Mouse (Mus musculus) right cerebral cortex, postnatal 14 days (tissue): ENCODE data around the gene Isyna1.

Experiments
- DNase-seq: peaks from one replicate; pipeline ENCODE4 v3.0.0; 2022

Isyna1 gene

GRCm38 (mm10) chr8:70593961-70594609, at the start of gene Isyna1:
Isyna1 (plus strand) TSS chr8:70594373.
- DNase-seq: peak; percentile 69

GRCm38 (mm10) chr8:70546412-70546811, 47.8 kb upstream of the Isyna1 start:
- no peak for DNase-seq

DNA sequence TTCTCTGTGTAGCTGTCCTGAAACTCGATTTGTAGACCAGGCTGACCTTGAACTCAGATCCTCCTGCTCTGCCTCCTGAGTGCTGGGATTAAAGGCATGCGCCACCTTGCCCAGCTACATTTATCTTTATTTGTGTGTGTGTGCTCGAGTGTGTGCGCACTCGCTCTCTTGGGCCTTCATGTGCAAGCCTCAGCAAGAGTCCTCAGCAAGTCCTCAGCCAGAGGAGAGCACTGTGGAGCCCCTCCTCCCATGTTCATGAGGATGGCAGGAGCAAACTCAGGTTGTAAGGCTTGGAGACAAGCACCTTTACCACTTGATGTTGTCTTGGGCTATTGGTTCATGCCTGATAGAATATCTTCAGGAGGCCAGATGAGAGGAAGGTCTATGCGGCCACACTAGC, 46.4 kb upstream of the Isyna1 start:
- no peak for DNase-seq

GRCm38 (mm10) chr8:70549412-70550184, 44.6 kb upstream of the Isyna1 start:
- DNase-seq: no peak

DNA sequence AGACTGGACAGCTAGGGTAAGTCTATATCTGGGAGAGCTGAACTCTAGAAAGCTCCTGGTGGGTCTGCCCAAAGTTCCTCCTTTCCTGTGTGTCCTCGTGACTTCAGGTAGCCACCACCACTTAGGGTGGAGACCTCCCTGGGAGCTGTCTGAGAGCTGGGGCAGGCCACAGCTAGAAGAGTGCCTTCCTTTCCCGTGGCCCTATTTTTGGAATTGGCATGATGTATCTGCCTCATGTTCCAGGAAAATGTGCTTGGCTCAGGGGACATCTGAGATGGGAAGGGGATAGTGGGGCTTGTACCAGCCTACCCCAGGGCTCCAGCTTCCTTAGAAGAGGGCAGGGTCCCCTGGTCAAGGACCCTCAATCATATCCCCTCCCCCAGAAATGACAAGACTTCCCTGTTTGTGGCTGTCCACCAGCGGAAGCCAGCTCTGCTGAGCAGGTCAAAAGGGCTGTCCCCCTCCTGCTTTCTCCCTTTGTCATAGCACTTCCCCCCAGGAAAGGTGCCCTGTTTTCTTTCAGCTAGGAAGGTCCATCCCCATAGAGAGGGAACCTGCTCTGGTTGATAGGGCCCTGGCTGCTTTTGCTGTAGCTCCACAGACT, 42.5 kb upstream of the Isyna1 start:
- DNase-seq: no peak

DNA sequence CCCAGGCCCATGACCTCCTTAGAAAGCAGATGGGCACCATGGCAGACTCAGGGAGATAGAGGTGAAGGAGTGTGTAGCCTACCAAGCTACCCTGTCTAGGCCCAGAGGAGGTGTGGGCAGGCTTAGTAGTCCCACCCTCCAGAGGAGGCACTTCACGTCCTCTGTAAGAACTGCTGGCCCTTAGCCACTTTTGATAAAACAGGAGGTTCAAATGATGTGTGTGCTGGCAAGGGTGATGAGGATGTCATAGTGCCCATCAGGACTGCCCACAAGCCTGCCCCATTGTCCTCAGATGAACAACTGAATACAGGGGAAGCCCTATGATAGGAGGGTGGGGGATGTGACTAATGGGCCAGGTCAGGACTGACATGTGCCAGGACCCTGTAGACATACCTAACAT, 41.3 kb upstream of the Isyna1 start:
- DNase-seq: no peak

DNA sequence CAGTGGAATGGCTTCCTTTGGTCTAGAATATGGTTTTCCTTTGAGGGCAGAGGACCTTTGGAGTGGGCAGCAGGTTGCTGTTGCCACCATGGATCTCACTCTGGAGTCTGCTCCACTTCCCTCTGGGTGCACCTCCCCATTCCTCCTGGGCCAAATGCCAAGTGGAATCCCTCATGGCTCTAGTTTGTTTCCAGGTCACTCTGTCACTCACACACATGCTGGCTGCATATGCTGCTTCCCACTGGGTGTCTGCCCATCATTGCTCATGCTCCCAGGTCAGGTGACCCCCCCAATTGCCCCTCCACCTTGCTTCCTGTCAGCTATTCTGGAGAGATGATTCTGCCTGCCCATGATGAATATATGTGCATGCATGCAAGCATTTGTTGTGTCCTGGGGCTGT, 40.4 kb upstream of the Isyna1 start:
- DNase-seq: no peak

DNA sequence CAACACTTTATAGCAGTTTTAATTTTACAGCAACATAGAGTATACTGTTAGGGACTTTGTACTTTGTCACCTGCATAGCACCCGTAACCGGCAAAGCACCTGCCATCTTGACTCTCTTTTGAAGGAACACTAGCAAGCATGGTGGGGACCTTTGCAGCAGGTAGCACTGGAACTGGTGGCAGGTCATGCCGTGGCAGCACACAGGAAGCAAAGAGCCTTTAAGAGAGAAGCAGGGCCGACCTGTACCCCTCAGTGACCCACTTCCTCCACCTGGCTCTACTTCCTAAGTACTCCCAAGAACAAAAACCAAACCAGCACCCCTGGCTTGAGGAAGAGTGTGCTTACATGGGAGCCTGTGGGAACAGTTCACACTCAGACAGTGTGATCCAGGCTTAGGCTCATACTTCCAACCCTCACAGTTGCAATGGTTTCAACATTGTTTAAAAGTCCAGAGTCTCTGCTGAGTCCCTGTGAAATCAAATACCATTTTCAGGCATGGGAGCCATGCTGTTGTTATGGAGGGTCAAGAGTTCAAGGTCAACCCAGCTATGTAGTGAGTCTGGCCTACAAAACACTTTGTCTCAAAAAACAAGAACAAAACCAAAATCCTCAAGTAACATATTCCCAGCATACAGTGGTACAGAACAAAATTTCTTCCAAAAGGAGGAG, 39.0 kb upstream of the Isyna1 start:
- no peak for DNase-seq

GRCm38 (mm10) chr8:70558334-70558733, 35.8 kb upstream of the Isyna1 start:
- DNase-seq: no peak

GRCm38 (mm10) chr8:70558983-70559382, 35.2 kb upstream of the Isyna1 start:
- no peak for DNase-seq

DNA sequence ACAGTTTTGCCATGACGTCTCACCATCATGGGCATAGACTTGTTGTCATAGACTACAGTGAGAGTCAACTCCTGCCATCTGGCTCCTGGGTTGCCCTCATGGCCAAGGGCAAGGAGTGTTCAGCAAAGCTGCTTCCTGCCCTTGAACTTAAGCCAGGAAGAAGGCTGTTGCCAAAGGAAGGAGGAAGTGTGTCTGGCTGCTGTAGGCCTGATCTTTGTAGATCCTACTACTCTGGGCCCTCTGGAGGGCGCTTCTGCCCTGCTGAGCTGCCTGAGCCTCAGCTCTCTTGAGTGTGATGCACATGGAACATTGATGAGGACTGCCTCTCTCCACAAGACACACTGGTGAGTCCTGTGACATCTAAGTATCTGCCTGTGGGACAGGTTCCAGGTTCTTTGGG, 34.1 kb upstream of the Isyna1 start:
- DNase-seq: peak; percentile 39

GRCm38 (mm10) chr8:70560564-70560963, 33.6 kb upstream of the Isyna1 start:
- no peak for DNase-seq

DNA sequence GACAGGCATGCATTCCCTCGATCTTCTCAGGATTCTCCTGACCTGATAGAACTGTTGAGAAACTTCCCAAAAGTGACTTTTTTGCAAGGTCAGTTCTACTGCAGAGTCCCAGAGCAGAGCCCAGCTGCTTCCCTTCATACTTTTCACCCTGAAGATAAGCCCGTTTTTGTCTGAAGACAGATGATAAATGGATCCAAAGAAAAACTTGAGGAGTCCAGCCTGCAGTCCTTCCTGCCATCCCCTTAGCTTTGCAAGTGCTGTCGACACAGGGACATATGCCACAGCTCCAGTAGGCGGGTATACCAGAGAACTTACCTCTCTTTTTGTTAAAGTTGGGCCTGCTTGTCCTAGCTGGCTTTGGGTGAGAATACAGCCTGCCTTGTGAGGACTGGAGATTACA, 32.8 kb upstream of the Isyna1 start:
- DNase-seq: no peak

GRCm38 (mm10) chr8:70561809-70562535, 32.2 kb upstream of the Isyna1 start:
- DNase-seq: no peak

- no peak for DNase-seq
Observed at GRCm38 (mm10) chr8:70562802-70563201, 31.4 kb upstream of the Isyna1 start.

GRCm38 (mm10) chr8:70563763-70564387, 30.3 kb upstream of the Isyna1 start:
- no peak for DNase-seq

DNA sequence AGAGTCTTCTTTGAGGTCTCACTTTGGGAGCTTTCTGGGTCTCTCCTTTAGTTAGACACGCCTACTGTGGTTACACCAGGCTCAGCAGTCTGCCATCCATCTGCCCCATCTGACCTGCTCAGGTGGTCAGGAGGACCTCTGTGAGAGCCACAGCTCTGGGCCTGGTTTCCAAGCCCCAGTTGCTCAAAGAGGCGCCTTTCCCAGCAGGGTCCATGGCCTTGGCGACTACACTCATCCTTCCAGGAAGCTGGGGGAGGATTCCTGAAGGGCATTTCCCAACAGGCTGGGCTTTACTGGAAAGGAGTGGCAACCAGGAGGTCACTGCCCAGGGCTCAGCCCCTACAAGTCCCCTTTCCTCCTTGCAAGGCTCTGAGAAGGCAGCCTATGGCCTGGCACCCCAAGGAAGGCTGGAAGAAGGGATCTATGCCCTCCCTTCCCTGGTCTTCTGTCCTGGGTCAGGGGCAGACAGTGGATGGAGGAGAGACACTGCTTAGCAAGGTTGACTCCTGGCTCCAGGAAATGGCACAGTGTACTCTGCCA, 29.4 kb upstream of the Isyna1 start:
- no peak for DNase-seq

DNA sequence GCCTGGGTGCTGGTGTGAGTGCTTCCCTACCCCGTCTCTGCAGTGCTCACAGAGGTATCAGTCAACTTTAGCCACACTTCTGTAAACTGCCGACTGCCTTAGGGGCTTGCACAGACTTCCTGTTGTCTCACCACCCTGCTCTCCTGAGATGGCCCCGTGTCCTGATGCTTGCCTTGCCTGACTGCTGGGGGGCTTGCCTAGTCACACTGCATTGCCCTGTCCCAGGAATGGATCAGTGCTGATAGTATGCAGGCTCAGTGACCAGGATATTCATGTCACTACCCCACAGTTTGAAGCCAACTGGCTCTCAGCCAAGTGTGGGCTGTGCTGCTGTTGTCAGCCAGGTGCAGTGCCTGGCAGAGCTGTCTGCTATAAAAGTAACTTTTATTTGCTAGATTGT, 28.6 kb upstream of the Isyna1 start:
- no peak for DNase-seq

DNA sequence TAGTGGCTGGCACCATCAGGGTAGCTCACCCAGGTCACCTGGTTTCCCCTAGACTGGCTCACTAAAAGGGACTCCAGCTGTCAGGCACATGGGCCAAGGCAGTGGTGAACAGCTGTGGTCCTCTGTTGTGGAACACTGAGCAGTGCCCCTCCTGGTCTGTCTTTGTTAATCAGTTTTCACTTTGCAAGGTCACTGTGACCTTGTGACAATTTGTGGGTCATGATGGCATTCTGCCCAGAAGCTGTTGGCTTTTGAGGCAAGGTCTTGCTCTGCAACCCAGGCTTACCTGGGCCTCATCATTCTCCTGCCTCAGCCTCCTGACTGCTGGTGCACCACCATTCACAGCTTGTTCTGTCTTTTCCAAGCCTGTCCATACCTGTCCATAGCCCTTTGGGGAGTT, 23.8 kb upstream of the Isyna1 start:
- DNase-seq: no peak

DNA sequence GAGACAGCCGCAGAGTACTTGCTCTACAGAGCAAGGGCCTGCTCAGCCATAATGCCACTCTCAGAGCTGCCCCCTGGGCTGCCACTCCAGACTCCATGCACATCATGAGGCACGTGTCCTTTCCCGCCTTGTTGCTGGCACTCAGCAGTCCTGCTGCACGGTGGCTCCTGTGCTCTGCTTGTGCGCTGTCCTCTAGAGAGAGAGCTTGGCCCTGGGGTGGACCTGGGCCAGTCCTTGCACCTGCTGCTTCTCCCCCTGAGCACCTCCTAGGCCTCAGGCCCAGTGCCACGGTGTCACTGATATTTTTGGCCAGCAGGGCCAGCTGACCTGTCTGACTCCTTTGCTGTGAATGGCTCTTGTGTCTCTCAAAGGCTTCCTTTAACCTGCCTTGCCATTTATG, 23.2 kb upstream of the Isyna1 start:
- DNase-seq: no peak

DNA sequence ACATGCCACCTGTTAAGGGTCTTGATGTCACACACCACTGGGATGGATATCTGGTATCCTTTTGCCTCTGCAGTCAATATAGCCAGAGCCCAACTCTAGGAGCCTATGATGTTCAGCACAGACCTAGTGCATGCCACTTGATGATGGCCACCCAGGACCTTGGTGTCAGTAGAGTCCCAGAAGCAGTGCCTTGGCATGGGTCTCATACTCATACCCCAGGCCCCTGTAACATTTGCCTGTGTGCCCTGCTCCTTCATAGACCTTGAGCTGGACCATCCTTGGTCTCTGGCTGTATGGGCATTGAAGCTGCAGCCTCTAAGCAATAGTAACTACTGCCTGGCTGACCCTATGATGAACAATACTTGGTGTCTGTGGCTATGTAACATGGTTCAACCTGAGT, 19.9 kb upstream of the Isyna1 start:
- no peak for DNase-seq

GRCm38 (mm10) chr8:70574915-70575314, 19.3 kb upstream of the Isyna1 start:
- no peak for DNase-seq
